Mouse (Mus musculus) embryo, embryonic 10 days (tissue): ENCODE data around the gene Prkd3.

Experiments used
- DNase-seq: peaks from one replicate; pipeline ENCODE4 v3.0.0-alpha.2; 2015; ENCODE audit warnings: low spot score

Gene Prkd3

DNA sequence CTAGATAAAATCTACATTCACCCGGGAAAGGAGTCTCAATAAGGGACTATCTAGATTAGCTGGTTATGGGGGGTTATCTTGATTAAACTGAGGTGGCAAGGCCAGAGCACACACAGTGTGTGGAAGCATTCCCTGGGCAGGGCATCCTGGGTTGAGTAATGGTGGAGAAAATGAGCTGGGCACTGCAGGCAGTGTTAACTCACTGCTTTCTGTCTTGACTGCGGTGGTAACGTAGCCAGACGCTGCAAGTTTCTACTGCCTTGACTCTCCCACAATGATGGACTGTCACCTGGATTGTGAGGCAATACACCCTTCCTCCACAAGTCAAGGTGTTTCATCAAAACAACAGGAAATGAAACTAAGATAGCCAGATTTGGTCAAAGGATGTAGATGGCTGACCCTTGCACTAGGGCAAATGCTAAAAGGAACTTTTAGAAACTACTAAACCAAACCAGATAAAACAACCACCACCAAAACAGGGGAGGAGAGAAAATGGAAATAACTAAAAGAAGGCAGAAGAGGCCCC is 20.8 kb downstream of the Prkd3 start:
- no peak for DNase-seq

DNA sequence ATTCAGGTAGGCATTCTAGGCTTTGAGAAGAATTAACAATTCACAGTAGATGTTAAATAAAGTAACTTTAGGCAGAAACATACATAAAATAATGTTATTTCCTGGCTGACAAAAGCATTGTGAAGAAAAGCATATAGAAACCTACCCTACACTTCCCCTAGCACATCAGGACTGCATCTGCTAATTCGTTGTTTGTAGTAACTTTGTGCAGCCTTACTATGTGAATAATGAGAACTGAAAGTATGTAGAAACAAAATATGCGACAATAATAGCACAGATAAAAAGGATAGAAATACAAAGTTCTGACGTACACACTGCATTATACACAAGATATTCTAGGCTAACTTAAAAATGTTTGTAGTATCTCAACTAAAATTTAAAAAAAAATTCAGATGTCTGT is 21.4 kb downstream of the Prkd3 start:
- no peak for DNase-seq

DNA sequence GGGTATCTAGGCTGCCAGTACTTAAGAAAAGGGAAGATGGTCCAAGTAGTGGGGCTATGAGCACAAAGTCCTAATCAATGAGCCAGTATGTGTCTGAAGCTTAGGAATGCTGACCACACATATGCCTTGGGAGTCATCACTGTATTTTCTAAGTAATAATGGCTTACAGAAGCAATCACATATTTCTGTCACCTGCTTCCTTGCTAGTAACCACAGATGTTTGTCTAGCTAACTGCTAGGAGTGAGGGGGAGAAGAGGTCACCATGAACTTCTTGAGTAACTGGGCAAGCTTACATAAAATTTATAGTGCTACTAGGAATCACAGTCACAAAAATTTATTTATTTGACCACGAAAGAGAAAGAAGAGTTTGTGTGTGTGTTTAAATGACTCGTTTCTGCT is 22.5 kb downstream of the Prkd3 start:
- no peak for DNase-seq

DNA sequence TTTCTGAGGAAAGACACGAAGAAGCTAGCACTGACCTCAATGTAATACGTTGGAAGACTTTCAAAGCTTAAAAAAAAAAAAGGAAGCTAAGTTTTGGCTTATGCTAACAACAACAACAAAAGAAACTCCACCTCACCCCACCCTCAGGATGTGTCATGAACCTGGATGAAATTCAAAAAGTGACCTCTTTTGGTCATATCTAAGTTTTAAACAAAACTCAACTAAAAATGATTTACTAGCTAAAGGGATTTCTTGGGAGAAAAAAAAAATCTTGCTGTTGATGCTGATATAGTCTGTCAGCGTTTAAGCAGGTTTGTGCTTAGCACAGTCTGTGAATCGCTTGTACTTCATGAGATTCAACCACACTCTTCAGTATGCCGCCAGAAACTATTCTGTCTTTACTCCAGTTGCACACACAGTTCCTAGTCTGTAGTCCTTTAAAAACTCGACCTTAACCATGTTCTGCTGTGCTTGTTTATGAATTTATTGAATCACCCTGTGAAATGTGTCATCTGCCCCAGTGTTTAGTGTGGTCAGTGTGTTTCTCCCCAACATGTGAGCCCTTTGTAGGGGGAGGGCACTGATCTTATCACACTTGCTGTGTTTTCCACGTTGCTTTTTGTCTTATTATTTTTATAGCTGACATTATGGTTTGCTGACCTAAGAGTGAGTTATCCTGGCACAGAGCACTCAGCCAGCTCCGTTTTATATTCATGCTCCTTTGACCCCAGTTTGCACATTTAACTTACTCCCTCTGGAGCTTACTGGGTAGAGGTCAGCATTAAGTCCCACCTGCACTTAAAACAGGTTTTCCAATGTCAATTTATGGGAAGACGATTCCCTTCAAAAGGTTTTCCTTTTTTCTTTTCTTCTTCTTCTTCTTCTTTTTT is 25.4 kb downstream of the Prkd3 start:
- DNase-seq: no peak

DNA sequence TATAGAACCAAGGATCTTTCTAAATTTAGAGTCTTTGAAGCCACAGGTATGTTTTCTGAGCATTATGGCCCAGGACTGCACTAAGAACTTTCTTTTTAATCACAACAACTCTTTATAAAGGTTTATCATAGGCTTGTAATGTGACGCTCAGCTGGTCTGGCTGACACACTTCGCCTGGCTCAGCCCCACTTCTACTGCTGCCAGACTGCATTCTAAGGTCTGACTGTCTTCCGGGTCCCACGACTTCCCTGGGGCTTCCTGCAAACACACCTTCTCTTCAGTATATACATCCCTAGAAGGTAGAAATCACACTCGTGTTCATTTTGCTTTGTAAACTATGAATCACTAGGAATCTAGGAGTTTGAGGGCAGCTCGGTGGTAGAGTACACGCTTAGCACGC is 26.2 kb downstream of the Prkd3 start:
- DNase-seq: no peak

DNA sequence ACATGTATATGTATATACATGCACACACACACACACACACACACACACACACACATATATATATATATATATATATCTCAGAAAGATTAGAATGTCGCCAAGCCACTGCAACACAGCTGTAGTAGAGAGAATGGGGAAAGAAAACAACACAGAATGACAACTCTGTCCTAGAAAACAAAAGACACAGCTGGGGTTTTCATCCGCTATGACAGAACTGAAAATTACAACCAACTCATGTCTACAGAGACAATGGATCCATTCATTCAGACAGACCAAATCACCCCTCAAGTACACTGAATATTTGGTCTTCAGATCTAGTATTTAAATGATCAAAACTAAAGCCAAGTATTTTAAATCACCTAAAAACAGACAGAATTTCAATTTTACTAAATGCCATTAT is 26.9 kb downstream of the Prkd3 start:
- no peak for DNase-seq

DNA sequence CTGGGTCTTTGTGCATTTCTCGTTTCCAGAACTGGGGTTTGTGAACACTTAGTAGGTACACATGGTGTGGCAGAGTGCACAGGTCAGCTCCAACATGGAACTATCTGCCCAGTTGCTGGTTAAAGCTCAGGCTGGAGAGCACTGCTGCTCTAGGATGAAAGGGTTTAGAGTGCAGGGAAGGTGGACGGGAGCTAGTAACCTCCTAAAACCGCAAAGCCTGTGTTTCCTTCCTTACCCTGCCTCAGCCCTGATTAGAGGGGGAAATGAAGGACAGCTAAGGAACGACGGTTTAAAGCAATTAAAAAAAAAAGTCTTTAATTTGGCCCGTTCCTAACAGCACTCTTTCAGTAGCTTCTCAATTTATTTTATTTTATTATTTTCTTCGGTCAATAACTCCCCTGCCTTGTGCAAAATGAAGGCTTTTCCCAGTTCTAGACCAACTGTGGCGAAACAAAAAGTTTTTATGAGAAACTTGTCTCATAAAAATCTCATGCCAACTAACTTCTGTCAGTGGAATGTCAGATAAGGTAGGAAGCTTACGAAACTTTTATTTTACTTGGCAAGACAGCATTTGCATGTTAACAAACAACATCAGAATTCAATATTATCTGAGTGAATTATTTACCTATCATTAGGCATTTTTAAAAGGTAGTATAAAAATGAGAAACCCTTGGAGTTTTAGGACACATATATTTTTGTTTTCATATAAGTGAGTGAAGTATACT is 28.2 kb downstream of the Prkd3 start:
- no peak for DNase-seq

DNA sequence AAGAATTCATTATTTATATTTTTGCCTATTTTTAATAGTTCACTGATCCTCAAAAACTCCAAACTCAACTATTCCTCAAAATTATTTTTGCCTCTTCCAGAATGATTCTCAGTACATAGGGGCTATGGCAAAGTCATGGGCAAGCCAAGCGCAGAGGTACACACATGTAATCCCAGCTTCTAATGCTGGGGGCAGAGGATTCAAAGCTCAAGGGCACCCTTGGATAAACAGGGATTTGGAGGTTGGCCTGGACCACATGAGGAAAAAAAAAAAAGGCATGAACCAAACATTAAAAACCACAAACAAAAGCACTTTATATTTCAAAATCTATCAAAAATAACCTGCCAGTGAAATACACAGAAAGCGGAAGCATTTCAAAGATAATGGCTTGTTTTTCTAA is 29.1 kb downstream of the Prkd3 start:
- no peak for DNase-seq

DNA sequence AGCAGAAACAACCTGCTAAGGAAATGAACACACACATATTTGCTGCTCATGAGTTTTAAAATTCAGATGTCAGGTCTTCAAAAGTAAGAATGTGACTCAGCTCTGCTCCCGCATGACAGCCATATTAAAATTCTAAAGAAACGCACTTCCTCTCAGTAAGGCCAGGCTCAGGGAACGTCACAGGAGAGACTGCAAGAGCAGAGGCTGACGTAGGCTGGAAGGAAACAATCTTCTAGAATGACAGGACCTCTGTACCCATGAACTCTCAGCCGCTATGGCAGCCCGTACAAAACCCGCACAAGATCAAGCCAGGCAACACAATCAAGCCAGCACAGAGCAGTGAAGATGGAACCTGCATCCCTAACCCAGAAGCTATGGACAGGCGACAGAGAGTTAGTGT is 31.6 kb downstream of the Prkd3 start:
- DNase-seq: no peak

DNA sequence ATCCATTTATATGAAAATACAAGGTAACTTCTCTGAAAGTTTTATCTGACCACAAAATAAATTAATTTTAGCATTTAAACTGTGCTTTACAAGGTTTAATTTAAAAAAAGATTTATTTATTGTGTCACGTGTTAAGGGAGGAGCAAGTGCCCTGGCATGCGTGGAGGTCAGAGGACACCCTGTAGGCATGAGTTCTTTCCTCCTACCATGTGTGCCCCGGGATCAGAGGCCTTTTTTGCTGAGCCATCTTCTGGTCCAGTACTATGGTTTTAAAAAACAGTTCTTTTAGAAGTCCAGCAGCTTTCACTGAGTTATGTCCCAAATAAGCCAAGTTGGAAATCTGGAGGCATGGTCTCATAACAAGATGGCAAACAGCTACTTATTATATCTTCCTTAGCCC is 36.9 kb downstream of the Prkd3 start:
- no peak for DNase-seq

DNA sequence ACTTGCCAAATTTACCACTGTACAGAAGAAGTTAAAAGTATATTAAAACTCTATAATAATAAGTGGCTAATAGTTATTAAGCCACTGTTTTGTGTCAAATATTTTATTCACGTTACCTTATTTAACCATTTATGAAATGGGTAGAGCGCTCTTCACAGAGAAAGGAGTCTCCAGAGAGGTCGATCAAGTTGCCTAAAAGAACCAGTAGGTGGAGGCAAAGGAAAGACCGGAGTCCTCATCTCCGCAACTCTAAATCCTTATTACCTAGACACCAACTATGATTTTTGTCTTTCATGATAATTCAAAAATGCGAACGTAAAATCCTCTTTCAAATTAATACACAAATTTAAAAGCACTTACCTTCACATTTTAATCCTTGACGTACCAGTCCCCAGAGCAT is 37.5 kb downstream of the Prkd3 start:
- no peak for DNase-seq

DNA sequence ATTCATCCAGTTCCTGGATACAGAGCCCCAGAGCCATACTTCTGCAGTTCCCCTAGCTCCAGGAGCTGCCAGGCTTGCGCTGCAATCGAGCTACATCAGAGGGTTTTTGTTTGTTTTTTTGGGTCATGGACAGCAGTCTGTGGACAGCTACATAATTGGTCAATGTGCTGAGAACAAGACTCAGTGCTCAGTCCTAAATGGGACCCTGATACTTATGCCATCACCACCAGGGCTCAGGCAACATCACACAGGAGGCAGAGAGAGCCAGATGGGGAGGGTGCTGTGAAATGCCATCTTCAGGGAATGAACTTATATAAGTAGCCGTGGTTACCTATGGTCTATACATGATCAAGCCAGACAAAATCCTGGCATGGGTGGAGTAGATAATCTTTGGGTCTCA is 52.1 kb downstream of the Prkd3 start:
- DNase-seq: no peak

DNA sequence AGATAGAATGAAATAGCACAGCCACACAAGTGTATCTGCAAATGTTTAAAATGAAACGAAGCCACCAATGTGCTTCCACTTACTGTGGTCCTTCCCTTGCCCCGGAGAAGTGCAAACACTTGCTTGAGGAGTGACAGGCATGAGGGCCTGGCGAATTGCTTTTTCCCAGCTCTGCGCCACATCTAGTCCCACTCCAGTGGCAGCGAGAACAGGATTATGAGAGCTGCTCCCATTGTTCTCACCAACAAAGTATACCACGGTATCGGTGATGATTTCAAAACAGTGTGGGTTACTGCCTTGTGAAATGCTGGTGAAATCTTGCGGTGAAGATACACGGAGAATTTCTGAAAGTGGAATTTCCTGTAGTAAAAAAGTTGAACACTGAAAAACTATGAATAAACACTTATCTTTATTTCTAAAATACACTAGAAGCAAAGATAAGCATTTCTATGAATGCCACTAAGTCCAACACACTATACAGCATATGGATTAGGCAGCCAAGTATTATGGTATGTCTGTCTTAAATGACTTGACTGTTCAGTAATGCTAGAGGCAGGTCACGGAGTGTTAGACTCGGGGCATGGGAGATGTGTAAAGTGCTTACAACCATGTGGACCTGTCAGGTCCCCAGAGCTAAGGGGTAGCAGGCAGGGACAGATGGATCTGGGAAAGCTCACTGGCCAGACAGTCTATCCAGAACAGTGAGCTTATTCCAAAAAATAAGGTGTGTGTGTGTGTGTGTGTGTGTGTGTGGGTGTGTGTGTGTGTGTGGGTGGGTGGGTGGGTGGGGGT is 54.3 kb downstream of the Prkd3 start:
- DNase-seq: no peak

DNA sequence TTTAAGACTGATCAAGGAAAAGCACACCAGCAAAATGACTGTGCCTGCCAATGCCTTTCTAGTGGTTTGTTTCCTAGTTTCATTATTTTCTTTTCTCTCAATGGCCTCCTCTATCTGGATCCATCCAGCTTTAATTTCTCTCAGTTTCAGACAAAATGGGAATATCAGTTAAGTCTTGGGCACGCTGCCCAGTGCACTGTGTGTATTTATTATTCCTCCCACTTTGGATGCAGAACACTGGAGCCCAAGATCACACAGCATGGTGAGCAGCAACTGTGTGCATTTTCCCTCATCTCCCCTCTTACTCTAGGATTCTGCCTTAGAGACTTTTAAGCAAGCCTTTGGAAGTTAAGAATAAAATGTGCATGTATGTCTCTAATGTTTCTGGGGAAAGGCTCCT is 56.2 kb downstream of the Prkd3 start:
- DNase-seq: no peak

DNA sequence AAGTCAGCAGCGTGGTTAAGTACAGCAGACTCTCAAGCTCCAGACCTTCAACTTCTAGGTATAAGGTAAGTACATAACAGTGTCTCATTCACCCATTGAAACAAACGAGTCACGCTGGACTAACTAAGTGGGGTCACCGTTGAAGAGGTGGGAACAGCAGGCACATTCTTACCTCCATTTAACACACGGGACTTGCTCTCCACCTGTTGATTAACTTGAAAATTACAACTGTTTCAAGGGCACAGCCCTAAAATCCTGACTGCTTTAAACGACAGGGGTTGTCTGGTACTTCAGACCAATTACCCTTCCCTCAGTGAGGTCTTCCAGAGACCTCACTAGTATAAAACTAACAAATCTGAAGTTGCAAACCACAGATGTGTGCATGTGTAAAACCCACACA is 61.1 kb downstream of the Prkd3 start:
- DNase-seq: no peak

DNA sequence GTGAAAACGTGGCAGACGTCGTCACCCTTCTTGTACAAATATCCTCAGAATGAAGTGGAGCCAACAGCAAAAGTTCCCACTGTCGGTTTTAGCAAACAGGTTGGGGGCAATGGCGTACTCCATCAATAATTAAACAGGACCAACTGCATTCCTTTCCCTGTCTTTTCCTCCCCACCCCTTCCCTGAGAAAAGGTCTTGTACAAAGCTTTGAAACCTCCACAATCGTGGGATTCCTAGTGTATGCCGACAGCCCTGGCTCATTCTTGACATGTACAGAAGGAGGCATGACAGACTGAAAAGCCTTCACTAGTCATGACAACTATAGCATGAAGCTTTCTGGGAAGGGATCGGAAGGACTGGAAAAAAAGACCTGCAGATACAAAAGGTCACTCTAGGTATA is 67.4 kb downstream of the Prkd3 start:
- no peak for DNase-seq

DNA sequence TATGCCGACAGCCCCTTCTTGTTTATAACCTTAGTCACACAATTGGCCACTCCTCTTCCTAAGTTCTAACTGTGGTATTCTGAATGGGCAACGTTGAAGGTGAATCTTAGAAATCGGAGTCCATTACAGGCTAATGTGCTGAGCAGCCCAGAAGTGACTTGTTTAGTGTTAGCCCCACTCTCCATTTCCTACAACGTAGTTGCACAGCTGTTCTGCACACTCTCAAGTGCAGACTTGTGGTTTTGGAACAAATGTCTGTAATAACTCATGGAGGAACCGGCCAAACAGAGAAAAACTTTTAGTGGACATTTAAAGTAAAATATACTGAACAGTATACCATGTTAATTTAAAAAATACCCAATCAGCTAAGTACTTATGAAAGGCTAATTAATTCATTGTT is 68.5 kb downstream of the Prkd3 start:
- DNase-seq: no peak

DNA sequence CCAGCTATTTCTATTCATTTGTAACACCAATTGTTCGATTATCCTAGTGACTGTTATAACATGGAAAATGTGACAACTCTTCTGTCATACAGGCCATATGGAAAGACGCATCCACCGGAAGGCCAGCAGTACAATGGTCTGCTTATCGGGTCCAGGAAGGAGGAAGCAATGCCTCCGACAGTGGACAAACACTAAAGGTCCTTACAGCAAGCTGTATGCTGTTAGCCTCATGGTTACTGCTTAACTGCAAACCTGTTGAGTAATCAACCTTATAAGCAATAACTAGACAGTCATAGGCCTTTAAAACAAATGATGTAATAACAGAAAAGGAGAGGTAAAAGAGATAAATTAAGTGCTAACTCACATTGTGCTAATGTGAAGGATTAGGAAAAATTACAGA is 69.4 kb downstream of the Prkd3 start:
- no peak for DNase-seq

DNA sequence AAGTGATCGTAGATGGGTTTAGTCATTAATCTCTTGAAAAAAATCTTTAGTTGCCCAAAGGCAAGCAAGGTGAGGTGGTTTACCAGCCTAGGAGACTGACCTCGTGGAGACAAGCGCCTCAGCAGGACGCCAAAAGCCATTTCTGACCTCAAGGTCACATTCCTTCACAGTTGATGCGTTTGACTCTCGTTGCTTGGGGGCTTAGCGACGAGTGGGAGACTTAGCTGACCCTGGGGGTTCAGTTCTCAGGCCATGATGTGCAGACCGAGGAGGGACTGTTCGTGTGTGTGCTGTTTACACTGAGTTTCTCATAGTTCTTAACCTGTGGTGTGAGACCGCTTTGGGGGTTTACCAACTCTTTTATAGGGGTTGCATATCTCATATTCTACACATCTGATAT is 78.0 kb downstream of the Prkd3 start:
- DNase-seq: peak; percentile 41

DNA sequence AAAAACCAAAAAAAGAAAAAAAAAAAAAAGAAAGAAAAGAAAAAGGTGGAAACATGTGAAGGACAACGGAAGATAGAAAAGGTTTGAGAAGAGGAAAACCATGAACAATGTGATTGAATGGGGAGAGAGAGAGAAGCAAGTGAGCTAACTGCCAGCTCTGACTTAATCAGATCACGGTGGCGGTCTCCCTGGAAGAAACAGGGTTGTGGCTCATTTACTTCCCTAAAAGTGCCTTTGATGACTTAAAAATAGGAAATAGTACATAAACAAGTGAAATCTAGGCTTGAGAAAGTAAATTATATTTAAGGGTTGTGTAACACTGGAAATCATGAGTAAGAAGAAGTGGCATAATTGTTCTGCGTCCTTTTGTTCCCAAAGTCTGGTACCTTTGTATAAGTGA is 81.7 kb downstream of the Prkd3 start:
- no peak for DNase-seq

DNA sequence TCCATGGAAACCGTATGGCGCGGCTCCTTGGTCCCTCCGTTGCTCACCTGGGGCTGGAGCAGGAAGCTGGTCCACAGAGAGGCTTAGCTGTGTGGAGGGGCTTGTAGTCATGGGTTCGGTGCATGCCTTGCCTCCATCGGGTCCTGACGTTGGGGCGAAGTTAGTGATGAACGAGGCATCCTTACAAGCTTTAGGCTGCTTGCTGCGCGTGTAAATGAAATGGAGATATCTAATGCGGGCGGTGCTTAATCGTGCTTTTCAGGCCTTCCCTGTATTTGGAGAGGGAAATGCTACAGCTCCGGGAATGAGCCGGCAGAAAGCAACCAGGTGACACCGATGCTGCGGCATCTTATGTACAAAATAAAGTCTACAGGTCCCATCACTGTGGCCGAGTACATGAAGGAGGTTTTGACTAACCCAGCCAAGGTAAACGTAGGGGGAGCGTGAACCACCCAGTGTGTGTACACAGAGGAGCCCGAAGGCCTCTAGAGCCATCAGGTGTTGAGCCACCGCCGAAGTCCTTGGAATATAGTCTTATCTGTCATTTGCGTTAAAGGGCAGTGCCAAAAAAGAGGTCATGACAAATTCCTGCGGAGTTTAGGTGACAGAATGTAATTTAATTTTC is 83.3 kb downstream of the Prkd3 start:
- DNase-seq: no peak
